Mouse (Mus musculus): Measurements from ENCODE around the gene Nfkbil1.

DNA sequence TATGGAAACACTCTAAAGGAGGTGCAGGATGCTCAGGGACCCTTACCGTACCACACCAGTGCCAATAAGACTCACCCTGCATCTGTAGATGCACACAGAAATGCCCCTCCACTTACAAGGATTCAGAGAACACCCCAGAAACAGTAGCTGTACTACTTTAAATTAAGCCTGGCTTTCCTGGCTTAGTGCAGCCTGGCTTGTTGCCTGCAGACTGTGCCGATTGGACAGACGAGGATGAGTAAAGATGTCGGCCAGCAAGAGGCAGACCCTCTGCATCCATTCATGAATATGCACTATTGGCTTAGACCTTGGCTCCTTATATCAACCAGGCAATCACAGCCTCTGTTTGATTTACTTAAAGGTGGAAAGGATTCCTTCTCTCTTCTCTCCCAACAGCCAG lies 24.0 kb upstream of the Nfkbil1 start:
- no peak for TF ChIP-seq CTCF (IDR thresholded peaks at IDR 0.05; ENCODE audit: low read depth, low read length)
- TF ChIP-seq POLR2A (IDR thresholded peaks at IDR 0.05; ENCODE audit: extremely low read depth, insufficient read depth, low read length): no peak

Measured in liver, adult 2 months (tissue).